Mouse (Mus musculus): Measurements from ENCODE around the gene Mybph. TPM values are rescaled to one million over a fixed set of nuclear protein-coding genes. Genes with fewer than 3 reads are reported as not detected.

The Mybph gene
- polyA plus RNA-seq, 1 experiment from 2014 or later: 1.0 TPM

- no peak overlapping the region for H3K27ac ChIP-seq (ENCODE audit: low read depth, low read length)
These were observed 5.1 kb downstream of the Mybph start for GRCm38 (mm10) chr1:134198197-134198995.

GRCm38 (mm10) chr1:134200481-134200880 lies 7.2 kb downstream of the Mybph start:
- WGBS (ENCODE audit: insufficient replicate concordance): 52% methylated on average over 2 of the region's 2 CpGs
- H3K4me2 ChIP-seq: no peak overlapping the region
- no peaks in the 10 kb centered on the region for H3K36me3 ChIP-seq (ENCODE audit: control insufficient read depth, insufficient read depth, low read length)
- no peak overlapping the region for H3K4me3 ChIP-seq (ENCODE audit: low read depth, low read length)
- H3K27me3 ChIP-seq (ENCODE audit: control insufficient read depth, insufficient read depth, low read length): no peaks in the 10 kb centered on the region
- H3K27ac ChIP-seq (ENCODE audit: low read depth, low read length): no peak overlapping the region
- no peak overlapping the region for H3K9ac ChIP-seq (ENCODE audit: low read depth, low read length)
- ATAC-seq (replicated peaks; ENCODE audit: insufficient number of reproducible peaks, low FRiP score, low TSS enrichment): no peak
- H3K9me3 ChIP-seq (replicated peaks; ENCODE audit: control insufficient read depth, low read length): no peaks in the 10 kb centered on the region
- peaks cover 15% of the 10 kb centered on the region for H3K4me1 ChIP-seq (ENCODE audit: control insufficient read depth, insufficient read depth, low read length)

More at GRCm38 (mm10) chr1:134198197-134198995, 5.1 kb downstream of the Mybph start:
- Histone ChIP-seq H3K4me3 (ENCODE audit: low read depth, low read length) (no peak overlapping the region), H3K4me1 (ENCODE audit: control insufficient read depth, insufficient read depth, low read length) (peaks cover 30% of the 10 kb centered on the region), H3K36me3 (ENCODE audit: control insufficient read depth, insufficient read depth, low read length) (no peaks in the 10 kb centered on the region), H3K4me2 (no peak overlapping the region), H3K27me3 (ENCODE audit: control insufficient read depth, insufficient read depth, low read length) (no peaks in the 10 kb centered on the region; the same call in 1 of the 2 replicates), H3K9me3 (replicated peaks; ENCODE audit: control insufficient read depth, low read length) (no peaks in the 10 kb centered on the region), H3K9ac (ENCODE audit: low read depth, low read length) (no peak overlapping the region)
- 87% methylated on average over 12 of the region's 12 CpGs for WGBS (ENCODE audit: insufficient replicate concordance)
- no peak for ATAC-seq (replicated peaks; ENCODE audit: insufficient number of reproducible peaks, low FRiP score, low TSS enrichment)

- 86% methylated on average over 6 of the region's 6 CpGs for WGBS (ENCODE audit: insufficient replicate concordance)
- Histone ChIP-seq H3K9me3 (replicated peaks; ENCODE audit: control insufficient read depth, low read length) (no peaks in the 10 kb centered on the region), H3K27ac (ENCODE audit: low read depth, low read length) (no peak overlapping the region), H3K4me2 (no peak overlapping the region), H3K4me3 (ENCODE audit: low read depth, low read length) (no peak overlapping the region), H3K9ac (ENCODE audit: low read depth, low read length) (no peak overlapping the region), H3K27me3 (ENCODE audit: control insufficient read depth, insufficient read depth, low read length) (no peaks in the 10 kb centered on the region), H3K36me3 (ENCODE audit: control insufficient read depth, insufficient read depth, low read length) (no peaks in the 10 kb centered on the region), H3K4me1 (ENCODE audit: control insufficient read depth, insufficient read depth, low read length) (peaks cover 15% of the 10 kb centered on the region)
- ATAC-seq (replicated peaks; ENCODE audit: insufficient number of reproducible peaks, low FRiP score, low TSS enrichment): no peak
These were observed 7.9 kb downstream of the Mybph start for GRCm38 (mm10) chr1:134200998-134201686.

GRCm38 (mm10) chr1:134201751-134202420 lies 8.6 kb downstream of the Mybph start:
- no peaks in the 10 kb centered on the region for H3K27me3 ChIP-seq (ENCODE audit: control insufficient read depth, insufficient read depth, low read length)
- no peak overlapping the region for H3K4me3 ChIP-seq (ENCODE audit: low read depth, low read length)
- no peak for ATAC-seq (replicated peaks; ENCODE audit: insufficient number of reproducible peaks, low FRiP score, low TSS enrichment)
- no peaks in the 10 kb centered on the region for H3K36me3 ChIP-seq (ENCODE audit: control insufficient read depth, insufficient read depth, low read length)
- H3K4me2 ChIP-seq: no peak overlapping the region
- H3K27ac ChIP-seq (ENCODE audit: low read depth, low read length): no peak overlapping the region
- H3K9me3 ChIP-seq (replicated peaks; ENCODE audit: control insufficient read depth, low read length): no peaks in the 10 kb centered on the region
- peaks cover 18% of the 10 kb centered on the region for H3K4me1 ChIP-seq (ENCODE audit: control insufficient read depth, insufficient read depth, low read length)
- H3K9ac ChIP-seq (ENCODE audit: low read depth, low read length): no peak overlapping the region
- 47% methylated on average over 3 of the region's 3 CpGs for WGBS (ENCODE audit: insufficient replicate concordance)

- Histone ChIP-seq H3K9me3 (replicated peaks; ENCODE audit: control insufficient read depth, low read length) (no peaks in the 10 kb centered on the region), H3K27ac (ENCODE audit: low read depth, low read length) (no peak overlapping the region), H3K9ac (ENCODE audit: low read depth, low read length) (no peak overlapping the region), H3K36me3 (ENCODE audit: control insufficient read depth, insufficient read depth, low read length) (no peaks in the 10 kb centered on the region), H3K4me1 (ENCODE audit: control insufficient read depth, insufficient read depth, low read length) (peaks cover 22% of the 10 kb centered on the region), H3K27me3 (ENCODE audit: control insufficient read depth, insufficient read depth, low read length) (no peaks in the 10 kb centered on the region), H3K4me2 (no peak overlapping the region), H3K4me3 (ENCODE audit: low read depth, low read length) (no peak overlapping the region)
- ATAC-seq (replicated peaks; ENCODE audit: insufficient number of reproducible peaks, low FRiP score, low TSS enrichment): no peak
- 86% methylated on average over 13 of the region's 13 CpGs for WGBS (ENCODE audit: insufficient replicate concordance)
These were observed 11.0 kb downstream of the Mybph start for GRCm38 (mm10) chr1:134204230-134204629.

- WGBS (ENCODE audit: insufficient replicate concordance): 11% methylated on average over 9 of the region's 9 CpGs
- H3K9me3 ChIP-seq (replicated peaks; ENCODE audit: control insufficient read depth, low read length): no peaks in the 10 kb centered on the region
- H3K27me3 ChIP-seq (ENCODE audit: control insufficient read depth, insufficient read depth, low read length): no peaks in the 10 kb centered on the region
- H3K4me3 ChIP-seq (ENCODE audit: low read depth, low read length): no peak overlapping the region
- peak; percentile 63; the same call in 1 of the 2 replicates for ATAC-seq (replicated peaks; ENCODE audit: insufficient number of reproducible peaks, low FRiP score, low TSS enrichment)
- H3K27ac ChIP-seq (ENCODE audit: low read depth, low read length): peak overlapping the region; percentile 22; the same call in 1 of the 2 replicates
- peak overlapping the region; percentile 18; the same call in 1 of the 2 replicates for H3K4me2 ChIP-seq
- peaks cover 22% of the 10 kb centered on the region for H3K4me1 ChIP-seq (ENCODE audit: control insufficient read depth, insufficient read depth, low read length)
- no peaks in the 10 kb centered on the region for H3K36me3 ChIP-seq (ENCODE audit: control insufficient read depth, insufficient read depth, low read length)
- no peak overlapping the region for H3K9ac ChIP-seq (ENCODE audit: low read depth, low read length)
These were observed 12.2 kb downstream of the Mybph start for GRCm38 (mm10) chr1:134205296-134206018.

GRCm38 (mm10) chr1:134206085-134206484 lies 12.8 kb downstream of the Mybph start:
- no peaks in the 10 kb centered on the region for H3K36me3 ChIP-seq (ENCODE audit: control insufficient read depth, insufficient read depth, low read length)
- H3K4me1 ChIP-seq (ENCODE audit: control insufficient read depth, insufficient read depth, low read length): peaks cover 22% of the 10 kb centered on the region
- WGBS (ENCODE audit: insufficient replicate concordance): 23% methylated on average over 5 of the region's 5 CpGs
- no peak overlapping the region; the same call in 1 of the 2 replicates for H3K4me2 ChIP-seq
- H3K4me3 ChIP-seq (ENCODE audit: low read depth, low read length): no peak overlapping the region
- no peaks in the 10 kb centered on the region for H3K9me3 ChIP-seq (replicated peaks; ENCODE audit: control insufficient read depth, low read length)
- H3K9ac ChIP-seq (ENCODE audit: low read depth, low read length): no peak overlapping the region
- H3K27me3 ChIP-seq (ENCODE audit: control insufficient read depth, insufficient read depth, low read length): no peaks in the 10 kb centered on the region
- H3K27ac ChIP-seq (ENCODE audit: low read depth, low read length): peak overlapping the region; percentile 22; the same call in 1 of the 2 replicates
- ATAC-seq (replicated peaks; ENCODE audit: insufficient number of reproducible peaks, low FRiP score, low TSS enrichment): no peak

- H3K27me3 ChIP-seq (ENCODE audit: control insufficient read depth, insufficient read depth, low read length): no peaks in the 10 kb centered on the region
- no peaks in the 10 kb centered on the region for H3K36me3 ChIP-seq (ENCODE audit: control insufficient read depth, insufficient read depth, low read length)
- no peak overlapping the region for H3K27ac ChIP-seq (ENCODE audit: low read depth, low read length)
- no peak overlapping the region for H3K9ac ChIP-seq (ENCODE audit: low read depth, low read length)
- peaks cover 32% of the 10 kb centered on the region for H3K4me1 ChIP-seq (ENCODE audit: control insufficient read depth, insufficient read depth, low read length)
- H3K4me2 ChIP-seq: no peak overlapping the region
- no peak for ATAC-seq (replicated peaks; ENCODE audit: insufficient number of reproducible peaks, low FRiP score, low TSS enrichment)
- no peaks in the 10 kb centered on the region for H3K9me3 ChIP-seq (replicated peaks; ENCODE audit: control insufficient read depth, low read length)
- WGBS (ENCODE audit: insufficient replicate concordance): 65% methylated on average over 6 of the region's 6 CpGs
- no peak overlapping the region for H3K4me3 ChIP-seq (ENCODE audit: low read depth, low read length)
These were observed 17.0 kb downstream of the Mybph start for GRCm38 (mm10) chr1:134210179-134210755.

Data from heart, embryonic 11.5 days (tissue).